Mouse (Mus musculus) heart, postnatal 14 days (tissue): ENCODE measurements around the gene Pdcd5. TPM values are rescaled to one million over a fixed set of nuclear protein-coding genes. Genes with fewer than 3 reads are reported as not detected.

Experiments
- total RNA-seq, 2 experiments: library from RNA; stranded (reverse); gene quantifications; 2 replicates each; pipeline ENCODE4 v1.2.3; 2021

Pdcd5 gene
- total RNA-seq, 2 experiments from 2014 or later = 90.2 to 92.2 TPM

Other genes starting within 250 kb of the Pdcd5 start
- gene Slc7a9, start 198.7 kb downstream of the Pdcd5 start, total RNA-seq = not detected
- gene Tdrd12, start 109.8 kb downstream of the Pdcd5 start, total RNA-seq = under 1 TPM in 1 of 2 experiments, not detected in 1; 0.44 TPM
- gene Nudt19, start 91.2 kb downstream of the Pdcd5 start, total RNA-seq = 10 to 100 TPM; 70.6 to 77.4 TPM
- gene Rgs9bp, start 61.9 kb downstream of the Pdcd5 start, total RNA-seq = under 1 TPM; 0.07 TPM
- 10 to 100 TPM; 15.6 to 15.8 TPM for gene Ankrd27, start 61.3 kb downstream of the Pdcd5 start, total RNA-seq
- 1 to 10 TPM; 6.3 to 8.2 TPM for gene Dpy19l3, start 106.9 kb upstream of the Pdcd5 start, total RNA-seq
- 10 to 100 TPM; 14.2 to 14.9 TPM for gene Zfp507, start 155.5 kb upstream of the Pdcd5 start, total RNA-seq